Mouse (Mus musculus) adrenal gland (tissue): ENCODE measurements around the gene Cth.
"Not testable (repeated sequence)": the region's sequence is repeated elsewhere in the genome, so short reads cannot be mapped to it uniquely, and the experiment has no call there.

Experiments used
- intact Hi-C: fragments of 180-260 bp; cut with DNase I; formaldehyde crosslinking; loops from one replicate; pipeline ENCODE4 v1.15.1; 2025
- long read RNA-seq, 2 experiments: library from polyadenylated mRNA; unstranded; transcript quantifications; one replicate each; pipeline ENCODE4 v2.0.0; 2020; ENCODE audit warnings: borderline replicate concordance in 1 of 2; ENCODE audit not compliant: insufficient replicate concordance in 1 of 2

The Cth gene
- long read RNA-seq, experiment 1, transcript Cth-201 (12 exons, 1,815 nt) = major isoform, 22 of 24 reads
- long read RNA-seq, experiment 1, partial matches to known transcripts = 2 of 24 reads
- long read RNA-seq, experiment 1, other reads (novel, unspliced or antisense) = 0 of 24 reads
- long read RNA-seq, experiment 2, transcript Cth-201 (12 exons, 1,815 nt) = major isoform, 41 of 43 reads
- long read RNA-seq, experiment 2, partial matches to known transcripts = 0 of 43 reads
- long read RNA-seq, experiment 2, other reads (novel, unspliced or antisense) = 2 of 43 reads

DNA sequence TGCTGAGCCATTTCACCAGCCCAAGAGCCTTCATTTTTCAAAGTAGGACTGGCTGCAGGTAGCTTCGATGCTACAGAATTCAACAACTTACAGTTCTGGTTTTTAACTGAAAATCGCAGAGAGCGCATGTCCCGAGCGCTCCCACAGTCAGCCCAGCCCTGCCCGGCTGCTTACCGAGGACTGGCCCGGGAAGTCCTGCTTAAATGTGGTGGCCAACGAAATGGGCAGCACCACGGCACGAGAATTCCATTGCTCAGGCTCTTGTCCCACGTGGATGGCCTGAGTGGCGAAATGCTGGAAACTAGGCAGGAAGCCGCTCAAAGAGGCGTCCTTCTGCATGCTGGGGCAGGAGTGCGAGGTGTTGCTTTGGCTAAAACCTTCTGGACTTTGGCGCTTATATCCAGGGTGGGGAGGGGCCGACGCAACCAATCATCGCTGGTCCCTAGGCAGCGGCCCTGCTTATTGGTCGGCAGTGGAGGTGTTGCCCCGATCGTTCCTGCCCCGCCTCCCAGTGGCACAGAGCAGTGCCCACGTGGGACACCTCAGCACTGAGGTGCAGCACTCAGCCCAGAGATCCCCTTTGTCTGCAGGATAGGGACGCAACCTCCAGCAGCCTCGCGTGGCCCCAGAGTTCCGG is at the start of gene Cth:
Gene Cth (minus strand): TSS at position 386 of the 637 bp plus-strand sequence.
- intact Hi-C loops = loop anchor here (5.0 kb wide), 1 partner anchor 38 kb away; no protein-coding TSS in a partner anchor

DNA sequence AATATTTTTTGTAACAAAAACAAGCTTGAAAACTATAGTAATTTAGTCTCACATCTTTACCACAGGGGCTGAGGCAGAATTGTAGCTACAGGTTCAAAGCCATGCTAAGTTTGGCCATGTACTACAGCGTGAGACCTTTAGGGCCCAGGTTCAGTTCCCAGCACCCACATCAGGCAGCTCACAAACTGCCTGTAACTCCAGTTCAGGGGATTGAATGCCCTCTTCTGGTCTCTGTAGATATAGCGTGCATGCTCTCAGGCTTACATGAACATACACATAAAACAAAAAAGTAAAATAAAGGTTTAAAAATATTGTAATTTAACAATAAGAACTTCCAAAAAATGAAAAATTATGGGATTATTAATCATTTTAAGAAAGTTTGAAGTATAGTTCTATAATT is 48.4 kb upstream of the Cth start:
- intact Hi-C loops = no loop called here

DNA sequence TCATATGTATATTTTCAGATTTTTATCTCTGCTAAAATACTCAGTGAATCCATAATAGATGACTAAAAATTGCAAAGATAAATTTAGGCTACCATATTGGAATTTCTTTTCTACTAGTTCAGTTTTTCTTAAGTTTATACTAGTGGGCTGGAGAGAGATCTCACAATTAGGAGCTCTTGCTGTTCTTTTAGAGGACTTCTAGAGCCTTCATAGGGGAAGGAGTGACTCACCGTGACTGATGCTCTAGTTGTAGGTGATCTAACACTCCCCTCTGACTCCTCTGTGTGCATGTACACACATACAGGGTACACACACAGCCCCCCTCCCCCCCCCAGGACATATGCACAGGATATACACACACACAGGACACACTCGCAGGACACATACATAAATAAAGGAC is 46.3 kb upstream of the Cth start:
- intact Hi-C loops = no loop called here

DNA sequence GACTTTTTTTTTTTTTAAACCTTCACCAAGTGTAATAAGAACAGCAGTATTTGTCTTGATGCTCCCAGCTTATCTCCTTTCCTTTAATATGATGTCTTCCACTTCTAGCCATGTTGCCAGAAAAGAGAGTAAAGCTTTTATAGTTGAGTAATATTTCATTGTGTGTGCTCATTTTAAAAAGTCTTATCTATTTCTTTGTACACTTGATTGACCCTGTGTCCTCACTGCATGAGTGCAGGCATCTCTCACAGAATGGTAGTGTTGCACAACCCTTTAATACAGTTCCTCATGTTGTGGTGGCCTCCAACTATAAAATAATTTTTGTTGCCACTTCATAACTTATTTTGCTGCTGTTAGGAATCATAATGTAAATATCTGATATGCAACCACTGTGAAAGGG is 32.4 kb upstream of the Cth start:
- intact Hi-C loops = no loop called here

DNA sequence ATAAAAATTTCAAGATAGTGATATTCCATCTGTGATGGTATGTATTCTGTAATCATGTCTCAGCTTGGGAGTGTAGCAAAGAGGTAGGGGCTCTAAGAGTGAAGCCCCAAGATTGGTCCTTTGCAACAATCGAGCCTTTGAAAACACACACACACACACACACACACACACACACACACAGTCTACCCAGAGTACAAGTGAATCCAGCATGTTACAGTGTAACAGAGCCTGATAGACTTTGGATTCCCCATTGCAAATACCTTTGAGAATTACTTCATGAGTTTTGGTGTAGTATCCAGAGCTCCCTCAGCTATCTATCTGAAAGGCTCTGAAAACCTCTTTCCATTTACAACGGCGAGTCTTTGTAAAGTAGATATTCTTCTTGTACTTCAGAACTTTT is 31.3 kb upstream of the Cth start:
- intact Hi-C loops = no loop called here

DNA sequence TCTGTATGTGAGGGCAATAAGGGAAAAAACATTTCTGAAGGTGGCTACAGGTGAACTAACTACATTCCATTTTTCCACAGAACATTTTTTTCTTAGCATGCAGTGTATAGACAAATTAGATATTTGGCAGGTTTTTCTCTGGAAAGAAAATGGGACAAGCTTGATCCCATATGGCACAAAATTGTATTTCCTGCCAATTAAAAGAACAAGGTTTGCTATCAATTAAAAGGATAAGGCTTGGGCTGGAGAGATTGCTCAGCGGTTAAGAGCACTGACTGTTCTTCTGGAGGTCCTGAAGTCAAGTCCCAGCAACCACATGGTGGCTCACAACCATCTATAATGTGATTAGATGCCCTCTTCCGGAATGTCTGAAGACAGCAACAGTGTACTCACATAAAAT is 30.6 kb upstream of the Cth start:
- intact Hi-C loops = no loop called here

DNA sequence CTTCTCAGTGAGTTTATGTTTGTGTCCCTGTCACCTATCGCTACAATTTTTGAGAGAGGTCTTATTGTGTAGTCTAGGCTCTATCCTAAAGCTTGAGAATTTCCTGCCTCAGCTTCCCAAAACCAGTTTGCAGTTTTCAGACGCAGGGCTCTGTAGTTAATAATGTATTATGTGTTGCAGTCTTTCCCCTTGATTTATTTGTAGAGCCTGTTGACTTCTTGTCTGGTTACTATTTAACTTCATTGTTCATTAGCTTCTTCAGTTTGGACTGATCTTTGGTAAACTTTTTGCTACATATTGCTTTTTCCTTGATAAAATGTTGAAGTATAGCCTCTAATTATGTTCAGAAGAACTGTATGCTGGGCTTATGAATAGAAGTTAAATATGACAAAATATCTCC is 27.8 kb upstream of the Cth start:
- intact Hi-C loops = no loop called here

DNA sequence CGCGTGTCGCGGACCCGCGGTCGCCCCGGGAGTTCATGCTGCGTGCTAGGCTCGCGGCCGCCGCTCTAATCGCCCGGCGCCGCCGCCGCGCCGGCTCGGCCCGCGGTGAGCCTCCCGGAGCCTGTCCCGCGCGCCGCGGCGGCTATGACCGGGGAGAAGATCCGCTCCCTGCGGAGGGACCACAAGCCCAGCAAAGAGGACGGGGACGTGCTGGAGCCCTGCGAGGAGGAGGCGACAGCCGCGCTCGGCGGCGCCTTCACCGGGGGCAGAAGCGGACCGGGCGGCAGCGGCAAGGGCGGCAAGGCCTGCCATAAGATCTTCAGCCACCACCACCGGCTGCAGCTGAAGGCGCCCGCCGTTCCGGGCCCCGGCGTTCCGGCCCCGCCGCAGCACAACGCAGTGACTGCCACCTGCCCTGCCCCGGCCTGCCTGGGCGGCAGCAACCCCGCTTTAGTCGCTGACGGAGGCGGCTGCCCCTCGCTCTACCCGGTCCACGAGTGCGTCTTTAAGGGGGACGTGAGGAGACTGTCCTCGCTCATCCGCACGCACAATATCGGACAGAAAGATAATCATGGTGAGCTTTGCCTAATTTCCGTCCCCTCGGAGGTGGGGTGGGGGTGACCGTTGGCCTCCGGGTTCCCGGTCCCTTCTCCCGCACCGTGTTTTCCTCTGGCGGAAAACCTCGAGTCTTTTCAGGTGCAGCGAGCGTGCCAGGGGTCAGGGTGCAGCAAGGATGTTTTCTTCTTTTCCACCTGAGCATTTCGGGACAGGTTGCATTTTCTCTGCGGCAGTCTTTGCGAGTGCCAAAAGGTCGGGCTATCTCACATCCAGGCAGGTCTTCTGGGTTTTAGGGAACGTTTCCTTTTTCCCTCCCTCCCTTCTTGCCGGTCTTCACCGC is 22.8 kb upstream of the Cth start:
- intact Hi-C loops = loop anchor here (2.0 kb wide), 1 partner anchor 89 kb away; the partner anchor contains the start of genes Lrrc40 and Srsf11

DNA sequence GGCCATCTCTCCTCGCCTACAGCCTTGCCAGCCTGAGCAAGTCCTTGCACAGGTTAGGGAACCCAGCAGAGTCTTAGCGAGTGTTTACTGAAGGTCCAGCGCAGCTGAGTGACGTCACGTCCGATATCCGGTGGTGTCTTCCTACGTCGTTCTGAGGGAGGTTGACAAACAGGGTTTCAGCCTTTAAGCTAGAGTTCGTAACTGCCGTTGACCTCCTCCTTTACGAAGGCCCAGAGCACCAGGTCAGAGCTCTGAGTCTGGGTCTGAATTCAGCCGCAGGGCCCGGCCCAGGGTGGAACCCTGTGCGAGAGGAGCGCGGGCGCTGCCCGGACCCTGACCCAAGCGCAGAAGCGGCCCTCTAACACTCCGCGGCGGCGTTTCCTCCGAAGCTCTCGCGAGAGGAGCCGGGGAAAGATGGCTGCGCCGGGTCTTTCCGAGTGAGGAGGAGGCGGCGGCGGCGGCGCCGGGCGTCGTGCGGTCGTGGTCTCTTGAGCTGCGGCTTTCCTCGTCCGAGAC is 22.0 kb upstream of the Cth start, which contains the start of gene Ankrd13c:
Gene Ankrd13c (plus strand): TSS at position 397 of the 516 bp plus-strand sequence.
- intact Hi-C loops = loop anchor here (2.0 kb wide), 1 partner anchor 90 kb away; the partner anchor contains the start of genes Lrrc40 and Srsf11

DNA sequence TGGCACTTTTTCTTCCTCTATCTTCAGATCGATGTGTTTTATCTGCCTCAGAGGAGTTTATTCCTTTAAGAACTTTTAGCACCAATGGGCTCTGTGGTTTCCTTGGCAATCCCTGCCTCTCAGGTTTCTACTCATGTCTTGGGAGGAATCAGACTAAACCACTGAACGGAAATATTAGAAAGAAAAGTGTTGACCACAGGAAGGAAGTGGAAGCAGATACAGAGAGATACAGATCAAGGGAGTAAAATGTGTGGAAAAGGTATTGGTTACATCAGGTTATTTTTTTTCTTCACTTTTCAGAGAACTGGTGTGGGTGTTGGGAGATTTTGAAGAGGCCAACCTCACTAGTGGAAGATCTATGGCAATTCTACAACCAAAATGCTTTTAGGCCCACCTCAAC is 13.7 kb upstream of the Cth start:
- intact Hi-C loops = no loop called here

DNA sequence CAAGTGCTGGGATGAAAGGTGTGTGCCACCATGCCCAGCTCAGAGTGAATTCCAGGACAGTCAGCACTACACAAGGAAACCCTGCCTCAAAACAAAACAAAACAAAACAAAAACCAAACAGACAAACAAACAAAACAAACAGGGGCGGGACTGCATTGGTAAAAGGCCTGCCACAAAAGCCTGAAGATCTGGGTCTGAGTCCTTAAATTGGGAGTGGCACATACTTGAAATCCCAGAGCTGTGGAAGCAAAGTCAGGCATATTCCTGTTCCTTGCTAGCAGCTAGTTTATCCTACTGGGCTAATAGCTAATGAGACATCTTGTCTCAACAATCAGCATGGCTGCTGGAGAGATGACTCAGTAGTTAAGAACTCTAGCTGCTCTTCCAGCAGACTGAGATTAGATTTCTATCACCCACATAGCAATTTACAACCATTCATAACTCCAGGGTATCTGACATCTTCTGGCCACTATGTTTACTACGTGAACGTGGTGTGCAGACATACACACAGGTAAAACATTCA is 9.5 kb upstream of the Cth start:
- intact Hi-C loops = no loop called here

DNA sequence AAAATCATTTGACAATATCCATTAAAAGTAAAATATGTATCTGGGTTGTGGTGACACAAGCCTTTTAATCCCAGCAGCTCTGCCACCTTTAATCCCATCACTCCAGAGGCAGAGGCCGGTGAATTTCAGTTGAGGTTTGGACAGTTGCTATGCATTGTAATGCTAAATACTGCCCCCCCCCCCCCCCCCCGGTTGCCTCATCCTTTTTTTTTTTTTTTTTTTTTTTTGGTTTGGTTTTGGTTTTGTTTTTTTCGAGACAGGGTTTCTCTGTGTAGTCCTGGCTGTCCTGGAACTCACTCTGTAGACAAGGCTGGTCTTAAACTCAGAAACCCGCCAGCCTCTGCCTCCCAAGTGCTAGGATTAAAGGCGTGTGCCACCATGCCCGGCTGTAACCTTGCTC is 8.3 kb upstream of the Cth start:
- intact Hi-C loops = not testable (repeated sequence)

DNA sequence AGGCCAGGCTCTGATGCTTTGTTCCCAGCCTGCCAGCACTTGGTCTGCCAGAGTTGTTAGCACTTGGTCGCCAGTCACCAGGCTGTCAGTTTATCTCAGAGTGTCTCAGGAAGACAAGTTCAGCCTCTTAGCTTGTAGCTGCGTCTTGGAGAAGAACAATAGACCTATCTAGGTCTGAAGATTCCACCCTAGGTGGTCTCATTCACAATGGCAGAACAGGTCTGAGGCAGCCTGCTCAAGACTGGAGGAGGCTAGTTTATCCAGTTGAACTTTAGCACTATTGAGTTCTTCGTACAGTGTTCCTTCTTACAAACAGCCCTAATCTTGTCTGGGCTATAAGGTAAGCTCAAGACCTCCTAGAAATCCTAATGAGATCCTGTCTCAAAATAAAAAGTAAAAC is 7.2 kb upstream of the Cth start:
- intact Hi-C loops = no loop called here

DNA sequence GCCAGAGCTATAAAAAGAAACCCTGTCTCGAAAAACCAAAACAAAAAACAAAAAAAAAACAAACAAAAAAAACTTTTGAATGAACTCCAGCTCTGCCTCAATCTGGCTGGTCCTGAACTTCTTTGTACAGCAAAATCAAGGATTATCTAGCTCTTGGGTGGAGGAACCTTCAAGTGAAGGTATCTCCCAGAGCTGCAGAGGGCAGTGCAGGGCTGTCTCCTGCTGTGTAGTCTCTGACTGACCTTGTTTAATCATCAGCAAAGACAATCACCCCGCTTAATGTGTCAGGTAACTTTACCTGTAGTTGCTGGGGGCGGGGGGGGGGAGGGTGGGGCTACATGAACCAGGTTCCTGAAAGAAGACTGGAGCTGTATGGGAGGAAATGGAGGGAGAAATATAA is 6.7 kb upstream of the Cth start:
- intact Hi-C loops = no loop called here

DNA sequence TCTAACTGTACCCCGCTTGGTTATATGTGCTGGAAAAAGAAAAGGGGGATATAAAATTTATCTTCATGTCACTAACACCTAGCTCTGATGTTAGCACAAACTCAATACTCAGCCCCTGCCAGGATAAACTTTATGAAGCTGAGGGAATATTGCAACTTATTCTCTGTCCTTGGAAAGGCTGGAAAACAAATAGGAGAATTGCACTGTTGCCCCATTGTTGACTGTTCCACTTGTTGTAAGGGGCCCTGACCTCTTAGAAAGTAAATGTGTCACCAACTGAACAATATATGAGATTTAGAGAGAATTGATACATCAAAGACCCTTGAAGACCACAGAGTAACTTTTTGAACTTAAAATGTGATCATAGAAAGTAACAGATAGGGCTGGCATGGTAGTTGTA is 4.5 kb upstream of the Cth start:
- intact Hi-C loops = no loop called here

DNA sequence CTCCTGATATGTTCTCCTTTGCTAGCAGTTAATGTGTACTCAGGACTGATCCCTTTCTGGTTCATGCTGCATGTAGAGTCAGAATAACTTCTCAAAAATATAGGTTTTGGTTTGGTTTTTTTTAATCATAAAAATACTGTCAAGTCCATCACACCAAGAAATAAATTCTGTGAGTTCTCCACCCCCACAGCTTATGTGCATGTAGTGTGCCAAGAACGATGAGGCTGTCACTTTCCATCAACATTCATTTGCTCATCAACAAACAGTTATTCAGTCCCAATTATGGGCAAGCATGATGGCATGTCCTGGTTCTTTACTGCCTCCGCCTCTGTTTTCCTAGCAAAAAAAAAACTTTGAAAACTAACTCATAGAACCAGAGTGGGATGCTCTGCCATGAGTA is 3.9 kb upstream of the Cth start:
- intact Hi-C loops = no loop called here

DNA sequence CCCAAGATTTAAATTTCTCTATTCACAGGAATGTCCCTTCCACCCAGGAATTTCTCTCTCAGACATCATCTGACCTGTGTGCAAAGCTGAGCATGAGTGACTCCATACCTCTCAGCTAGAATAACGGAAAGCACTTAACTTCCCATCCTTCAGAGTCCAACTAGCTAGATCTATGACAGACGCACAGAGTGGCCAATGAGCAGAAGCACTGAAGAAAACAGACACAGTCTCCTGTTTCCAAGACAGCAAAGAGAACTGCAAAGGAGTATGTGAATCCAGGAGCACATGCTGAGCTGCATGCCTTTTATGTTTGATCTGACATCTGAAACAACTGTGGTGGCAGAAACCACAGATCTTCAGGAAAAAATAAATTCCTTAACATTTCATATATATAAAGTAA is 1.9 kb upstream of the Cth start:
- intact Hi-C loops = no loop called here

DNA sequence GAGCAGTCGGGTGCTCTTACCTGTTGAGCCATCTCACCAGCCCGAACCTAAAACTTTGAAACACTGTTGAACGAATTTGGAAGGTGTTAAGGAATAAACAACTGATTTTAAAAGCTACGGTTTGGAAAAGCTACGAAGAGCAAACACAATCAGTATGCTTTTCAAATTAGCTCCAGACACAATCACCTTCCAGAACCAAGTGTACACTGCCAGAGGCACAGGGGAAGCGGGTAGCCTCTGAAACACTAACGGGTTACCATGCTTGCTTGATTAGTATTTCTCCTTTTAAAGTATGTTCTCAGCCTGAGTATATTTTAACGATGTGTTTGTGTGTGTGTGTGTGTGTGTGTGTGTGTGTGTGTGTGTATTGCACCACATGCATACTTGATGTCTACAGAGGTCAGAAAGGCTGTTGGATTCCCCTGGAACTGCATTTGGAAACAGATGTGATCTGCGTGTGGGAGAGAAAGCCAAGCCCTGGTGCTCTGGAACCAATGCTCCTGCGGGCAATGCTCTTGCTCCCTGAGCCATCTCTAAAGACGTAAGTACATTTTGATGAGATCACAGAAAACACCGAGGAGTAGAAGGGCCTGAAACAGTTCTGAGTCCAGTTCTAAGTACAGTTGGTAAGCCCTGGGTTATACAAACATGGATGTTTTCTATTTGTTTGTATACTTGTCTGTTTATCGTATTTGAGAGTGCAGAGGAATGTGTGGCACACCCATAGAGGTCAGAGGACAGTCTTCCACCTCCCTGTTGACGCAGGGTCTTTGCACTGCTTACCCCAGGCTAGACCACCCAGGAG is 1.0 kb upstream of the Cth start:
- intact Hi-C loops = no loop called here

DNA sequence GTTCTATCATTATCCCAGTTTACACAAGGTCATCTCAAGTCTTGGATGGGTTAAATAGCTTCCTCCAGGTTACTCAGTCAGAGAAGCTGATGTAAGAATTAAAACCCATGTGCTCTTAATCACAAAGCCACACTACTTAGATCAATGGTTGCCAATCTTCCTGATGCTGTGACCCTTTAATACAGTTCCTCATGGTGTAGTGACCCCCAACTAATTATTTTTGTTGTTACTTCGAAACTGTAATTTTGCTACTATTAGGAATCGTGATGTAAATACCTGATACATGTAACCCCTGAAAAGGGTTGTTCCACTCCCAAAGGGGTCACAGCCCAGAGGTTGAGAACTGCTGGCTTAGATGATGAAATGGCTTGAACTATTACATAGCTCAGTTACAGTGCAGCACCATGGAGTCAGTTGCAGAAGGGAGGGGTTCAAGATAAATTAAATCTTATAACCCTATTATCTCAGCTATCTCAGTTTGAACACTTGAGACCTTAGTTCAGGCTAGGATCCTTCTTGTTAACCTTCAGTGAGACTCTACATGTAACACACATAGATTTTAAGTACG is 1.5 kb downstream of the Cth start:
- intact Hi-C loops = loop anchor here (5.0 kb wide), 1 partner anchor 36 kb away; no protein-coding TSS in a partner anchor

DNA sequence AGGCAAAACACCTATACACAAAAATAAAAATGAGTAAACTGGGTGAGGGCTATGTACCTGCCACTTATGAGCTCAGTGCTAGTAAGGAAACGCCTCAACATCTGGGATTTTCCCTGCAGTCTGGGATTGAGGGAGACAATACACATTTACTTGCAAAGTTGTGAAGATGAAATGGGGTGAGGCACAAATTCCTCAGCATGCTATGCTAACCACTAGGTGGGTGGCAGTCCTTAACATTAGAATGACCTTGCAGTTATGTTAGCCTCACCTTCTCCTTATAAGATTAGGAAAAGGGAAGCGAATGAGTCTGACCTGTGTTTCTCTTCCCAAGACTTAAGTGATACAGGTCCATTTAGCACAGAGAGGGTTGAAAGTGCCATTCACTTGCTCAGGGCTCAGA is 3.5 kb downstream of the Cth start:
- intact Hi-C loops = loop anchor here (5.0 kb wide), 1 partner anchor 34 kb away; no protein-coding TSS in a partner anchor
